ENCODE assay signal across 8 mouse cellular contexts in the genomic region with DNA sequence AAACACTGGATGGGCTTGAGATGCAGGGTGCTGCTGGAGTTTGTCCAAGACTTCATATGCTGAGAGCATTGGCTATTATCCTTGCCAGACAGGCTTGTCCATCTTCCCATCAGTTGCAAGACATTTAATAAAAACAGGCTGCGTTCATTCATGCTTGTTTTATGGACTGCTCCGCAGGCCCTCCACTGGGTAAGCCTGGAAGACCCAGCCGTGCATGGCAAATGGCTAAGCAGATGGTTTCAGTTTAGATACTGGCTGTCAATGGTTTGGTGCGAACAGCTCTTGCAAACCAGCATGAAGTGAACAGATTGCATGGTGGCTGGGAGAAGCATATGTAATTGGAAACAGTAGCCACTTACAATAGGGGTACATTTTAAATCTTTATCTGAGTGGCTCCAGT.
DNase-seq lines count a peak whose midpoint lies in the region; ATAC-seq and TF ChIP-seq lines count a peak whose summit lies in the region.

No protein-coding gene starts in this region.

- H3K27ac ChIP-seq in forebrain, embryonic 15.5 days (replicated peaks), result peak overlapping the region; percentile 44; the same call in 1 of the 2 replicates

- no peaks in the 10 kb centered on the region for H3K27me3 ChIP-seq in forebrain, embryonic 15.5 days

- no peaks in the 10 kb centered on the region for H3K36me3 ChIP-seq in forebrain, embryonic 15.5 days

- 26% methylated on average over 4 of the region's 4 CpGs for WGBS in forebrain, embryonic 15.5 days
- WGBS in lung, adult 2 months, result 81% methylated on average over 4 of the region's 4 CpGs

- TF ChIP-seq CTCF in lung, adult 2 months (IDR thresholded peaks at IDR 0.05; ENCODE audit: insufficient read depth, low read length), result no peak

- H3K9me3 ChIP-seq in forebrain, embryonic 15.5 days, result no peaks in the 10 kb centered on the region

- H3K4me1 ChIP-seq in forebrain, embryonic 15.5 days, result peaks cover 33% of the 10 kb centered on the region
- H3K4me1 ChIP-seq in lung, adult 2 months (ENCODE audit: control insufficient read depth, insufficient read depth, low read length), result no peaks in the 10 kb centered on the region

- H3K4me2 ChIP-seq in forebrain, embryonic 15.5 days (replicated peaks), result no peak overlapping the region

- no peak overlapping the region for H3K4me3 ChIP-seq in forebrain, embryonic 15.5 days
- no peak overlapping the region for H3K4me3 ChIP-seq in lung, adult 2 months (replicated peaks; ENCODE audit: extremely low read depth, low read depth, low read length)

- peak; percentile 2 for DNase-seq in kidney, postnatal 4 days
- no peak for DNase-seq in kidney, adult 9 months
- peak; percentile 30 to 44 for DNase-seq in layer of hippocampus, postnatal 25 days (ENCODE audit: extremely low spot score in 1 of 2, low spot score in 1 of 2)
- DNase-seq in right cerebral cortex, postnatal 14 days, result peak; percentile 6
- no peak for DNase-seq in kidney, postnatal 10 days
- DNase-seq in urinary bladder, postnatal 4 days (ENCODE audit: low spot score in 2 of 2), result no peak
- DNase-seq in lung, adult 2 months, result no peak

- no peak overlapping the region for H3K9ac ChIP-seq in forebrain, embryonic 15.5 days (replicated peaks)

- TF ChIP-seq POLR2A in lung, adult 2 months (IDR thresholded peaks at IDR 0.05; ENCODE audit: borderline replicate concordance, extremely low read depth, low read depth, low read length), result no peak

- peak; percentile 97 for ATAC-seq in forebrain, embryonic 15.5 days (replicated peaks)

Comparison
In these comparisons a context has a peak if more than half of its experiments do, and no peak if none do; other contexts are left out.
1. DNase-seq: peak in kidney, postnatal 4 days (2 of 2), layer of hippocampus, postnatal 25 days (2 of 2) and right cerebral cortex, postnatal 14 days (single experiment); none in kidney, adult 9 months (single experiment), kidney, postnatal 10 days (single experiment), urinary bladder, postnatal 4 days (0 of 2) and lung, adult 2 months (single experiment).